Mouse (Mus musculus) large intestine, adult 2 months (tissue): ENCODE results near the gene Crygb. TPM values are rescaled to one million over a fixed set of nuclear protein-coding genes. Genes with fewer than 3 reads are reported as not detected.

Experiments
- polyA plus RNA-seq: library from polyadenylated mRNA; depleted of rRNA; stranded (reverse); fragments of >200 nt; gene quantifications from 2 replicates; pipeline ENCODE4 v1.2.3, GENCODE M21; 2012; rRNA removed

Crygb gene
- polyA plus RNA-seq, 1 experiment, result not detected

Other genes with a start within 250 kb of the Crygb start
- gene Plekhm3, start 125.5 kb downstream of the Crygb start, polyA plus RNA-seq, result 2.7 and 4.1 TPM in 2 replicates
- 0.15 and 0.21 TPM in 2 replicates for gene Akr1cl, start 49.5 kb downstream of the Crygb start, polyA plus RNA-seq
- not detected in 2 replicates for gene Cryge, start 31.1 kb downstream of the Crygb start, polyA plus RNA-seq
- gene Crygd, start 18.8 kb downstream of the Crygb start, polyA plus RNA-seq, result not detected in 2 replicates
- not detected in 2 replicates for gene Crygc, start 8.6 kb downstream of the Crygb start, polyA plus RNA-seq
- not detected in 2 replicates for gene Cryga, start 21.1 kb upstream of the Crygb start, polyA plus RNA-seq
- not detected in 2 replicates for gene Gm28845, start 37.3 kb upstream of the Crygb start, polyA plus RNA-seq
- gene D630023F18Rik, start 40.9 kb upstream of the Crygb start, polyA plus RNA-seq, result 0.05 and 0.11 TPM in 2 replicates
- 59.6 and 72.2 TPM in 2 replicates for gene Idh1, start 104.2 kb upstream of the Crygb start, polyA plus RNA-seq
- gene Pikfyve, start 104.4 kb upstream of the Crygb start, polyA plus RNA-seq, result 2.4 and 6.1 TPM in 2 replicates
- gene Pth2r, start 199.8 kb upstream of the Crygb start, polyA plus RNA-seq, result not detected in 2 replicates